Mouse (Mus musculus) intestine, postnatal 0 days (tissue): ENCODE results near the gene Msantd2. TPM values are rescaled to one million over a fixed set of nuclear protein-coding genes. Genes with fewer than 3 reads are reported as not detected.

ENCODE experiments used
- ATAC-seq: fragments of 200-750 bp; cut with Nextera tagmentation; 2 replicates; pipeline ENCODE4 v1.8.0; 2017; ENCODE audit warnings: mild to moderate bottlenecking, moderate TSS enrichment, moderate library complexity
- H3K27ac ChIP-seq: fragments of 300-500 bp; sonication (generic); 2 replicates; pipeline ENCODE4 v1.5.1; 2014; ENCODE audit warnings: mild to moderate bottlenecking, low read depth, low read length, moderate library complexity
- H3K27me3 ChIP-seq: fragments of 300-500 bp; sonication (generic); replicated peaks from 2 replicates; pipeline ENCODE4 v1.6.1; 2014; ENCODE audit warnings: low read length, mixed read lengths; ENCODE audit not compliant: control insufficient read depth, insufficient read depth
- H3K36me3 ChIP-seq: fragments of 300-500 bp; sonication (generic); 2 replicates; pipeline ENCODE4 v1.6.1; 2014; ENCODE audit warnings: mild to moderate bottlenecking, moderate library complexity; ENCODE audit not compliant: control insufficient read depth, insufficient read depth
- H3K4me1 ChIP-seq: fragments of 300-500 bp; sonication (generic); replicated peaks from 2 replicates; pipeline ENCODE4 v1.6.1; 2014; ENCODE audit warnings: antibody characterized with exemption, low read length, mixed read lengths; ENCODE audit not compliant: control insufficient read depth, insufficient read depth
- H3K4me2 ChIP-seq: fragments of 300-500 bp; sonication (generic); replicated peaks from 2 replicates; pipeline ENCODE4 v1.6.1; 2014; ENCODE audit warnings: low read depth, mild to moderate bottlenecking, moderate library complexity
- H3K4me3 ChIP-seq: fragments of 300-500 bp; sonication (generic); 2 replicates; pipeline ENCODE4 v1.5.1; 2014; ENCODE audit warnings: low read depth, low read length
- H3K9ac ChIP-seq: fragments of 300-500 bp; sonication (generic); 2 replicates; pipeline ENCODE4 v1.6.1; 2014; ENCODE audit warnings: mild to moderate bottlenecking, low read depth, low read length
- H3K9me3 ChIP-seq: fragments of 300-500 bp; sonication (generic); 2 replicates; pipeline ENCODE4 v1.6.1; 2016; ENCODE audit warnings: mixed run types; ENCODE audit not compliant: control insufficient read depth
- CTCF ChIP-seq: sonication (generic); IDR thresholded peaks from 2 replicates; pipeline ENCODE4 v1.5.1; 2016; ENCODE audit warnings: low read depth, mild to moderate bottlenecking, control low read depth, antibody characterized with exemption, moderate library complexity
- WGBS: fragments of 180-500 bp; shearing (Covaris S2); extraction: QIAGEN DNeasy Blood & Tissue Kit; methylation state at CpG from one replicate; pipeline ENCODE4 v1.1.7; 2014; 5-methylcytosine and 5-hydroxymethylcytosine counted together
- polyA plus RNA-seq: library from polyadenylated mRNA; unstranded; fragments of >200 nt; fragmentation: Nextera tagmentation; extraction: Ambion mirVana; gene quantifications from 2 replicates; pipeline ENCODE4 v1.2.1, GENCODE M21; 2015

Gene Msantd2
- polyA plus RNA-seq, 1 experiment from 2014 or later = 7.4 TPM

- no peak for TF ChIP-seq CTCF
- Histone ChIP-seq H3K36me3 (peaks cover 7% of the 10 kb centered on the region; the same call in 1 of the 2 replicates), H3K27me3 (no peaks in the 10 kb centered on the region), H3K4me1 (no peaks in the 10 kb centered on the region), H3K27ac (no peak overlapping the region), H3K9ac (no peak overlapping the region), H3K9me3 (no peaks in the 10 kb centered on the region), H3K4me2 (no peak overlapping the region), H3K4me3 (no peak overlapping the region)
- no peak for ATAC-seq
- 81% methylated on average over 5 of the region's 5 CpGs for WGBS
Measured at GRCm38 (mm10) chr9:37537658-37538250, 48.6 kb downstream of the Msantd2 start.

- 52% methylated on average over 23 of the region's 23 CpGs for WGBS
- Histone ChIP-seq H3K27ac (no peak within 1 kb of the TSS), H3K36me3 (peaks cover 3% of the 10 kb centered on the region; the same call in 1 of the 2 replicates), H3K9me3 (no peaks in the 10 kb centered on the region), H3K27me3 (no peaks in the 10 kb centered on the region), H3K4me3 (no peak within 1 kb of the TSS), H3K4me1 (no peaks in the 10 kb centered on the region), H3K9ac (no peak within 1 kb of the TSS), H3K4me2 (peak within 1 kb of the TSS; percentile 43; the same call in 1 of the 2 replicates)
- no peak for ATAC-seq
- no peak for TF ChIP-seq CTCF
Measured at GRCm38 (mm10) chr9:37539170-37540025, 50.3 kb downstream of the Msantd2 start, which contains the start of gene Vsig2. Gene Vsig2 (plus strand): TSS chr9:37539255.

- Histone ChIP-seq H3K27ac (no peak overlapping the region), H3K9me3 (no peaks in the 10 kb centered on the region), H3K27me3 (peaks cover 2% of the 10 kb centered on the region; the same call in 1 of the 2 replicates), H3K4me2 (no peak overlapping the region), H3K4me1 (no peaks in the 10 kb centered on the region), H3K9ac (no peak overlapping the region), H3K4me3 (no peak overlapping the region), H3K36me3 (0 out of 2 replicates have a peak, but pooled peaks cover 3% of the 10 kb centered on the region)
- WGBS = 89% methylated on average over 4 of the region's 4 CpGs
- no peak for ATAC-seq
- no peak for TF ChIP-seq CTCF
Measured at GRCm38 (mm10) chr9:37540226-37540625, 51.1 kb downstream of the Msantd2 start.

- WGBS = 77% methylated on average over 6 of the region's 6 CpGs
- no peak overlapping the region for H3K27ac ChIP-seq
Measured at GRCm38 (mm10) chr9:37540701-37541575, 51.8 kb downstream of the Msantd2 start.

GRCm38 (mm10) chr9:37541851-37542642 lies 52.9 kb downstream of the Msantd2 start:
- Histone ChIP-seq H3K9ac (no peak overlapping the region), H3K27me3 (peaks cover 17% of the 10 kb centered on the region), H3K4me3 (no peak overlapping the region), H3K4me2 (no peak overlapping the region), H3K36me3 (0 out of 2 replicates have a peak, but pooled peaks cover 3% of the 10 kb centered on the region), H3K27ac (no peak overlapping the region), H3K4me1 (no peaks in the 10 kb centered on the region), H3K9me3 (no peaks in the 10 kb centered on the region)
- ATAC-seq = no peak
- no peak for TF ChIP-seq CTCF
- 69% methylated on average over 7 of the region's 7 CpGs for WGBS

More at GRCm38 (mm10) chr9:37540701-37541575, 51.8 kb downstream of the Msantd2 start:
- no peak overlapping the region for H3K4me3 ChIP-seq
- H3K27me3 ChIP-seq = peaks cover 9% of the 10 kb centered on the region
- 0 out of 2 replicates have a peak, but pooled peaks cover 3% of the 10 kb centered on the region for H3K36me3 ChIP-seq
- no peak overlapping the region for H3K4me2 ChIP-seq
- no peaks in the 10 kb centered on the region for H3K4me1 ChIP-seq
- no peaks in the 10 kb centered on the region for H3K9me3 ChIP-seq
- ATAC-seq = no peak
- H3K9ac ChIP-seq = no peak overlapping the region
- no peak for TF ChIP-seq CTCF
